Mouse (Mus musculus): ENCODE measurements at regions not wholly inside any gene's neighbourhood (a gene's known extent, or its start where the extent isn't known, plus 50 kb on each side); places are given as distances from the start of the nearest gene placed in this dataset.
A peak's percentile ranks its signal among the peaks of the same experiment; 100 is the strongest.

GRCm38 (mm10) chr3:140111414-140112172 is 906.1 kb downstream of the Stpg2 start:
- H3K27ac ChIP-seq (ENCODE audit: low read depth, low read length), result no peak overlapping the region
- ATAC-seq, result no peak
- no peaks in the 10 kb centered on the region for H3K9me3 ChIP-seq (ENCODE audit: control insufficient read depth, low read length)
- H3K9ac ChIP-seq (ENCODE audit: low read depth, low read length), result no peak overlapping the region
- H3K4me2 ChIP-seq (ENCODE audit: low read length), result no peak overlapping the region
- no peaks in the 10 kb centered on the region for H3K27me3 ChIP-seq (replicated peaks; ENCODE audit: control insufficient read depth, insufficient read depth, low read length)
- H3K4me1 ChIP-seq (ENCODE audit: control insufficient read depth, insufficient read depth, low read depth, low read length), result no peaks in the 10 kb centered on the region
- no peaks in the 10 kb centered on the region for H3K36me3 ChIP-seq (ENCODE audit: control insufficient read depth, insufficient read depth, low read length)
- no peak overlapping the region for H3K4me3 ChIP-seq (ENCODE audit: low read length)
- 70% methylated on average over 9 of the region's 9 CpGs for WGBS

- Histone ChIP-seq H3K27ac (ENCODE audit: low read depth, low read length) (no peak overlapping the region), H3K36me3 (ENCODE audit: control insufficient read depth, insufficient read depth, low read length) (no peaks in the 10 kb centered on the region), H3K4me1 (ENCODE audit: control insufficient read depth, insufficient read depth, low read depth, low read length) (no peaks in the 10 kb centered on the region), H3K4me2 (ENCODE audit: low read length) (no peak overlapping the region), H3K9me3 (ENCODE audit: control insufficient read depth, low read length) (no peaks in the 10 kb centered on the region), H3K27me3 (replicated peaks; ENCODE audit: control insufficient read depth, insufficient read depth, low read length) (no peaks in the 10 kb centered on the region), H3K9ac (ENCODE audit: low read depth, low read length) (no peak overlapping the region), H3K4me3 (ENCODE audit: low read length) (no peak overlapping the region)
- ATAC-seq, result no peak
- WGBS, result 32% methylated on average over 1 of the region's 1 CpGs
Observed at GRCm38 (mm10) chr3:140115116-140115515, 909.6 kb downstream of the Stpg2 start.

GRCm38 (mm10) chr3:140127310-140127709 is 921.8 kb downstream of the Stpg2 start:
- peak; percentile 65; the same call in 1 of the 2 replicates for ATAC-seq
- WGBS, result 43% methylated on average over 3 of the region's 3 CpGs

GRCm38 (mm10) chr3:140129065-140129778 is 923.7 kb downstream of the Stpg2 start:
- H3K4me2 ChIP-seq (ENCODE audit: low read length), result no peak overlapping the region
- whole genome bisulfite sequencing, result 61% methylated on average over 8 of the region's 8 CpGs
- H3K9ac ChIP-seq (ENCODE audit: low read depth, low read length), result no peak overlapping the region
- H3K36me3 ChIP-seq (ENCODE audit: control insufficient read depth, insufficient read depth, low read length), result no peaks in the 10 kb centered on the region
- H3K9me3 ChIP-seq (ENCODE audit: control insufficient read depth, low read length), result no peaks in the 10 kb centered on the region
- H3K4me1 ChIP-seq (ENCODE audit: control insufficient read depth, insufficient read depth, low read depth, low read length), result no peaks in the 10 kb centered on the region
- H3K27me3 ChIP-seq (replicated peaks; ENCODE audit: control insufficient read depth, insufficient read depth, low read length), result no peaks in the 10 kb centered on the region
- H3K27ac ChIP-seq (ENCODE audit: low read depth, low read length), result no peak overlapping the region
- peak; percentile 65 for ATAC-seq
- no peak overlapping the region for H3K4me3 ChIP-seq (ENCODE audit: low read length)

More at GRCm38 (mm10) chr3:140127310-140127709, 921.8 kb downstream of the Stpg2 start:
- Histone ChIP-seq H3K4me3 (ENCODE audit: low read length) (no peak overlapping the region), H3K27ac (ENCODE audit: low read depth, low read length) (no peak overlapping the region), H3K9ac (ENCODE audit: low read depth, low read length) (no peak overlapping the region), H3K36me3 (ENCODE audit: control insufficient read depth, insufficient read depth, low read length) (no peaks in the 10 kb centered on the region), H3K4me2 (ENCODE audit: low read length) (no peak overlapping the region), H3K9me3 (ENCODE audit: control insufficient read depth, low read length) (no peaks in the 10 kb centered on the region), H3K4me1 (ENCODE audit: control insufficient read depth, insufficient read depth, low read depth, low read length) (no peaks in the 10 kb centered on the region), H3K27me3 (replicated peaks; ENCODE audit: control insufficient read depth, insufficient read depth, low read length) (no peaks in the 10 kb centered on the region)

GRCm38 (mm10) chr3:140143900-140144299 is 938.4 kb downstream of the Stpg2 start:
- Histone ChIP-seq H3K9ac (ENCODE audit: low read depth, low read length) (no peak overlapping the region), H3K4me2 (ENCODE audit: low read length) (no peak overlapping the region), H3K27me3 (replicated peaks; ENCODE audit: control insufficient read depth, insufficient read depth, low read length) (no peaks in the 10 kb centered on the region), H3K4me3 (ENCODE audit: low read length) (no peak overlapping the region), H3K36me3 (ENCODE audit: control insufficient read depth, insufficient read depth, low read length) (no peaks in the 10 kb centered on the region), H3K27ac (ENCODE audit: low read depth, low read length) (no peak overlapping the region), H3K4me1 (ENCODE audit: control insufficient read depth, insufficient read depth, low read depth, low read length) (no peaks in the 10 kb centered on the region), H3K9me3 (ENCODE audit: control insufficient read depth, low read length) (no peaks in the 10 kb centered on the region)
- 93% methylated on average over 2 of the region's 2 CpGs for WGBS
- ATAC-seq, result peak; percentile 83

- WGBS, result 71% methylated on average over 2 of the region's 2 CpGs
- Histone ChIP-seq H3K27me3 (replicated peaks; ENCODE audit: control insufficient read depth, insufficient read depth, low read length) (no peaks in the 10 kb centered on the region), H3K27ac (ENCODE audit: low read depth, low read length) (no peak overlapping the region), H3K9me3 (ENCODE audit: control insufficient read depth, low read length) (no peaks in the 10 kb centered on the region), H3K4me3 (ENCODE audit: low read length) (no peak overlapping the region), H3K4me1 (ENCODE audit: control insufficient read depth, insufficient read depth, low read depth, low read length) (no peaks in the 10 kb centered on the region), H3K36me3 (ENCODE audit: control insufficient read depth, insufficient read depth, low read length) (no peaks in the 10 kb centered on the region), H3K4me2 (ENCODE audit: low read length) (no peak overlapping the region), H3K9ac (ENCODE audit: low read depth, low read length) (no peak overlapping the region)
- no peak for ATAC-seq
Observed at GRCm38 (mm10) chr3:140147158-140147933, 941.9 kb downstream of the Stpg2 start.

- H3K4me3 ChIP-seq (ENCODE audit: low read length), result no peak overlapping the region
- H3K4me2 ChIP-seq (ENCODE audit: low read length), result 0 out of 2 replicates have a peak overlapping the region, but pooled peaks have one; percentile 12
- WGBS, result 23% methylated on average over 7 of the region's 7 CpGs
- H3K9me3 ChIP-seq (ENCODE audit: control insufficient read depth, low read length), result no peaks in the 10 kb centered on the region
- no peak overlapping the region for H3K9ac ChIP-seq (ENCODE audit: low read depth, low read length)
- H3K27me3 ChIP-seq (replicated peaks; ENCODE audit: control insufficient read depth, insufficient read depth, low read length), result no peaks in the 10 kb centered on the region
- ATAC-seq, result peak; percentile 48; the same call in 1 of the 2 replicates
- H3K27ac ChIP-seq (ENCODE audit: low read depth, low read length), result no peak overlapping the region
- no peaks in the 10 kb centered on the region for H3K36me3 ChIP-seq (ENCODE audit: control insufficient read depth, insufficient read depth, low read length)
- no peaks in the 10 kb centered on the region for H3K4me1 ChIP-seq (ENCODE audit: control insufficient read depth, insufficient read depth, low read depth, low read length)
Observed at GRCm38 (mm10) chr3:140150530-140150951, 945.0 kb downstream of the Stpg2 start.

- no peaks in the 10 kb centered on the region for H3K9me3 ChIP-seq (ENCODE audit: control insufficient read depth, low read length)
- H3K4me1 ChIP-seq (ENCODE audit: control insufficient read depth, insufficient read depth, low read depth, low read length), result no peaks in the 10 kb centered on the region
- no peak for ATAC-seq
- no peak overlapping the region for H3K9ac ChIP-seq (ENCODE audit: low read depth, low read length)
- WGBS, result 94% methylated on average over 2 of the region's 2 CpGs
- no peak overlapping the region for H3K27ac ChIP-seq (ENCODE audit: low read depth, low read length)
- no peaks in the 10 kb centered on the region for H3K27me3 ChIP-seq (replicated peaks; ENCODE audit: control insufficient read depth, insufficient read depth, low read length)
- no peaks in the 10 kb centered on the region for H3K36me3 ChIP-seq (ENCODE audit: control insufficient read depth, insufficient read depth, low read length)
- H3K4me2 ChIP-seq (ENCODE audit: low read length), result no peak overlapping the region
- no peak overlapping the region for H3K4me3 ChIP-seq (ENCODE audit: low read length)
Observed at GRCm38 (mm10) chr3:140179471-140179870, 974.0 kb downstream of the Stpg2 start.

- no peak overlapping the region for H3K27ac ChIP-seq (ENCODE audit: low read depth, low read length)
- no peaks in the 10 kb centered on the region for H3K9me3 ChIP-seq (ENCODE audit: control insufficient read depth, low read length)
- ATAC-seq, result no peak
- no peaks in the 10 kb centered on the region for H3K27me3 ChIP-seq (replicated peaks; ENCODE audit: control insufficient read depth, insufficient read depth, low read length)
- H3K4me3 ChIP-seq (ENCODE audit: low read length), result no peak overlapping the region
- no peaks in the 10 kb centered on the region for H3K4me1 ChIP-seq (ENCODE audit: control insufficient read depth, insufficient read depth, low read depth, low read length)
- no peaks in the 10 kb centered on the region for H3K36me3 ChIP-seq (ENCODE audit: control insufficient read depth, insufficient read depth, low read length)
- 80% methylated on average over 4 of the region's 4 CpGs for WGBS
- H3K4me2 ChIP-seq (ENCODE audit: low read length), result no peak overlapping the region
- H3K9ac ChIP-seq (ENCODE audit: low read depth, low read length), result no peak overlapping the region
Observed at GRCm38 (mm10) chr3:140182690-140183089, 977.2 kb downstream of the Stpg2 start.
